Mouse (Mus musculus) cerebellum, adult 8-10 months (tissue): ENCODE data around the gene Atp6v1g3.

Source experiments
- DNase-seq: peaks from one replicate; pipeline ENCODE4 v3.0.0; 2022

Gene Atp6v1g3

GRCm38 (mm10) chr1:138273438-138273837, at the start of gene Atp6v1g3:
TSS of gene Atp6v1g3 (plus strand) at chr1:138273738.
- DNase-seq = no peak

GRCm38 (mm10) chr1:138233051-138233450, 40.5 kb upstream of the Atp6v1g3 start:
- no peak for DNase-seq

- DNase-seq = no peak
These were observed 36.3 kb upstream of the Atp6v1g3 start for GRCm38 (mm10) chr1:138237252-138237651.

GRCm38 (mm10) chr1:138243947-138244346, 29.6 kb upstream of the Atp6v1g3 start:
- DNase-seq = no peak

- no peak for DNase-seq
These were observed 29.1 kb upstream of the Atp6v1g3 start for GRCm38 (mm10) chr1:138244485-138244884.

- DNase-seq = no peak
These were observed 28.4 kb upstream of the Atp6v1g3 start for GRCm38 (mm10) chr1:138245103-138245502.

- no peak for DNase-seq
These were observed 28.0 kb upstream of the Atp6v1g3 start for GRCm38 (mm10) chr1:138245533-138245932.

- no peak for DNase-seq
These were observed 26.9 kb upstream of the Atp6v1g3 start for GRCm38 (mm10) chr1:138246438-138247164.

GRCm38 (mm10) chr1:138247699-138248483, 25.6 kb upstream of the Atp6v1g3 start:
- DNase-seq = no peak

GRCm38 (mm10) chr1:138248770-138249169, 24.8 kb upstream of the Atp6v1g3 start:
- DNase-seq = no peak

GRCm38 (mm10) chr1:138250951-138251350, 22.6 kb upstream of the Atp6v1g3 start:
- no peak for DNase-seq

GRCm38 (mm10) chr1:138256172-138256789, 17.3 kb upstream of the Atp6v1g3 start:
- no peak for DNase-seq

GRCm38 (mm10) chr1:138258758-138259157, 14.8 kb upstream of the Atp6v1g3 start:
- no peak for DNase-seq

- DNase-seq = no peak
These were observed 12.0 kb upstream of the Atp6v1g3 start for GRCm38 (mm10) chr1:138261520-138261919.

- DNase-seq = no peak
These were observed 11.1 kb upstream of the Atp6v1g3 start for GRCm38 (mm10) chr1:138262408-138262807.

- DNase-seq = no peak
These were observed 6.0 kb upstream of the Atp6v1g3 start for GRCm38 (mm10) chr1:138267465-138268055.

- no peak for DNase-seq
These were observed 1.4 kb downstream of the Atp6v1g3 start for GRCm38 (mm10) chr1:138274930-138275329.

GRCm38 (mm10) chr1:138275859-138276258, 2.3 kb downstream of the Atp6v1g3 start:
- no peak for DNase-seq

GRCm38 (mm10) chr1:138281139-138281538, 7.6 kb downstream of the Atp6v1g3 start:
- DNase-seq = no peak

- no peak for DNase-seq
These were observed 9.0 kb downstream of the Atp6v1g3 start for GRCm38 (mm10) chr1:138282413-138283141.

- DNase-seq = no peak
These were observed 14.1 kb downstream of the Atp6v1g3 start for GRCm38 (mm10) chr1:138287665-138288064.

GRCm38 (mm10) chr1:138288721-138289120, 15.2 kb downstream of the Atp6v1g3 start:
- no peak for DNase-seq
